Mouse (Mus musculus) spleen, adult 2 months (tissue): Measurements from ENCODE around the gene Mup11. TPM values are rescaled to one million over a fixed set of nuclear protein-coding genes. Genes with fewer than 3 reads are reported as not detected.
"Not testable (repeated sequence)": the region's sequence is repeated elsewhere in the genome, so short reads cannot be mapped to it uniquely, and the experiment has no call there.

ENCODE experiments used
- DNase-seq, 2 experiments: peaks; one replicate each; pipeline versions ENCODE4 v3.0.0 to v3.0.0-alpha.2; 2012 to 2021; ENCODE audit warnings: low spot score in 2 of 2, low read depth in 1 of 2
- H3K27ac ChIP-seq: fragments of 200-500 bp; 2 replicates; pipeline ENCODE4 v1.5.1; 2012; ENCODE audit warnings: low read length, inconsistent platforms; ENCODE audit not compliant: insufficient read depth
- H3K27me3 ChIP-seq: fragments of 200-500 bp; 2 replicates; pipeline ENCODE4 v1.6.1; 2012; ENCODE audit warnings: mild to moderate bottlenecking, moderate library complexity, low read length, inconsistent platforms; ENCODE audit not compliant: control insufficient read depth, insufficient read depth
- H3K36me3 ChIP-seq: fragments of 200-500 bp; 2 replicates; pipeline ENCODE4 v1.6.1; 2012; ENCODE audit warnings: mild to moderate bottlenecking, low read length, inconsistent platforms; ENCODE audit not compliant: control insufficient read depth, insufficient read depth
- H3K4me1 ChIP-seq: fragments of 200-500 bp; 2 replicates; pipeline ENCODE4 v1.6.1; 2011; ENCODE audit warnings: inconsistent platforms; ENCODE audit not compliant: control insufficient read depth, insufficient read depth, insufficient read length
- H3K4me3 ChIP-seq: fragments of 200-500 bp; 2 replicates; pipeline ENCODE4 v1.5.1; 2011; ENCODE audit warnings: mild to moderate bottlenecking, inconsistent platforms; ENCODE audit not compliant: insufficient read depth, insufficient read length; ENCODE audit errors: extremely low read depth
- WGBS: fragments of 180-500 bp; shearing (Covaris S2); methylation state at CpG from one replicate; pipeline ENCODE4 v1.1.7; 2018; 5-methylcytosine and 5-hydroxymethylcytosine counted together
- polyA plus RNA-seq: library from polyadenylated mRNA; depleted of rRNA; stranded (reverse); fragments of >200 nt; gene quantifications from 2 replicates; pipeline ENCODE4 v1.2.3, GENCODE M21; 2012; rRNA removed

Gene Mup11
- not detected in 2 replicates for polyA plus RNA-seq

GRCm38 (mm10) chr4:60662311-60662710, at the start of gene Mup11:
Mup11 (minus strand) TSS chr4:60662411.
- WGBS, result 92% methylated on average over 4 of the region's 5 CpGs
- H3K4me1 ChIP-seq, result not testable (repeated sequence)

More at GRCm38 (mm10) chr4:60662311-60662710, at the start of gene Mup11:
- H3K4me3 ChIP-seq, H3K36me3 ChIP-seq, DNase-seq, H3K27me3 ChIP-seq, H3K27ac ChIP-seq: not testable (repeated sequence)

Other genes with a start within 250 kb of the Mup11 start
- gene Mup9, start 240.5 kb downstream of the Mup11 start, polyA plus RNA-seq, result not detected in 2 replicates
- not detected in 2 replicates for gene Mup1, start 160.5 kb downstream of the Mup11 start, polyA plus RNA-seq
- not detected in 2 replicates for gene Mup10, start 80.2 kb downstream of the Mup11 start, polyA plus RNA-seq
- gene Mup12, start 78.9 kb upstream of the Mup11 start, polyA plus RNA-seq, result not detected in 2 replicates
- gene Mup22, start 159.1 kb upstream of the Mup11 start, polyA plus RNA-seq, result not detected in 2 replicates